Mouse (Mus musculus): ENCODE data around the gene Gm14180. TPM values are rescaled to one million over a fixed set of nuclear protein-coding genes. Genes with fewer than 3 reads are reported as not detected.
"Not testable (repeated sequence)": the region's sequence is repeated elsewhere in the genome, so short reads cannot be mapped to it uniquely, and the experiment has no call there.

Gene Gm14180
- total RNA-seq (2014; rRNA removed) (not detected in 2 replicates), polyA plus RNA-seq (2012; rRNA removed) (not detected in 2 replicates)

- H3K27ac ChIP-seq (replicated peaks; ENCODE audit: insufficient read depth, low read depth, low read length): no peak within 1 kb of the TSS
- H3K4me3 ChIP-seq (ENCODE audit: insufficient read depth, low read depth, low read length): no peak within 1 kb of the TSS
- H3K79me2 ChIP-seq (ENCODE audit: control insufficient read depth, insufficient read depth, low read length): no peaks in the 10 kb centered on the region
- H3K27me3 ChIP-seq (ENCODE audit: control insufficient read depth, insufficient read depth, low read length): peaks cover 9% of the 10 kb centered on the region; the same call in 1 of the 2 replicates
- TF ChIP-seq POLR2A (IDR thresholded peaks at IDR 0.05; ENCODE audit: extremely low read depth, insufficient read depth, low read length) (no peak), CTCF (IDR thresholded peaks at IDR 0.05; ENCODE audit: low read depth, low read length) (no peak)
- H3K4me1 ChIP-seq (ENCODE audit: control insufficient read depth, insufficient read depth, low read length): no peaks in the 10 kb centered on the region
- H3K36me3 ChIP-seq (ENCODE audit: control insufficient read depth, insufficient read depth, low read length): no peaks in the 10 kb centered on the region
- DNase-seq (ENCODE audit: extremely low read depth, low read depth, low spot score): no peak
- WGBS: 65% methylated on average over 2 of the region's 2 CpGs
- H3K9ac ChIP-seq (ENCODE audit: low read depth, low read length): no peak within 1 kb of the TSS
These were observed at the start of gene Gm14180 for GRCm38 (mm10) chr11:99734190-99734589. Gene Gm14180, minus strand, starts transcription at chr11:99734290.

- Histone ChIP-seq H3K4me1 (ENCODE audit: control insufficient read depth, insufficient read depth, low read length) (no peaks in the 10 kb centered on the region; the same call in 1 of the 2 replicates), H3K36me3 (ENCODE audit: control insufficient read depth, insufficient read depth, low read length) (no peaks in the 10 kb centered on the region), H3K9ac (ENCODE audit: low read depth, low read length) (no peak within 1 kb of the TSS), H3K4me3 (ENCODE audit: insufficient read depth, low read depth, low read length) (no peak within 1 kb of the TSS), H3K27me3 (ENCODE audit: control insufficient read depth, insufficient read depth, low read length) (0 out of 2 replicates have a peak, but pooled peaks cover 3% of the 10 kb centered on the region), H3K79me2 (ENCODE audit: control insufficient read depth, insufficient read depth, low read length) (no peaks in the 10 kb centered on the region), H3K27ac (replicated peaks; ENCODE audit: insufficient read depth, low read depth, low read length) (no peak within 1 kb of the TSS)
- TF ChIP-seq POLR2A (IDR thresholded peaks at IDR 0.05; ENCODE audit: extremely low read depth, insufficient read depth, low read length): no peak
- TF ChIP-seq CTCF (IDR thresholded peaks at IDR 0.05; ENCODE audit: low read depth, low read length): no peak
- WGBS: 95% methylated on average over 2 of the region's 2 CpGs
- no peak for DNase-seq (ENCODE audit: extremely low read depth, low read depth, low spot score)
These were observed 46.5 kb upstream of the Gm14180 start, which contains the start of gene Krtap4-8 for GRCm38 (mm10) chr11:99780604-99781003. Gene Krtap4-8, minus strand, starts transcription at chr11:99780704.

GRCm38 (mm10) chr11:99778401-99778800 is 44.3 kb upstream of the Gm14180 start:
- 79% methylated on average over 7 of the region's 7 CpGs for WGBS
- TF ChIP-seq POLR2A (IDR thresholded peaks at IDR 0.05; ENCODE audit: extremely low read depth, insufficient read depth, low read length) (no peak), CTCF (IDR thresholded peaks at IDR 0.05; ENCODE audit: low read depth, low read length) (no peak)

GRCm38 (mm10) chr11:99772813-99773212 is 38.7 kb upstream of the Gm14180 start, which contains the start of gene Gm11595:
Gene Gm11595, minus strand, starts transcription at chr11:99772913.
- not testable (repeated sequence) for H3K36me3 ChIP-seq (ENCODE audit: control insufficient read depth, insufficient read depth, low read length)

More at GRCm38 (mm10) chr11:99778401-99778800, 44.3 kb upstream of the Gm14180 start:
- no peak overlapping the region for H3K27ac ChIP-seq (replicated peaks; ENCODE audit: insufficient read depth, low read depth, low read length)
- no peaks in the 10 kb centered on the region for H3K36me3 ChIP-seq (ENCODE audit: control insufficient read depth, insufficient read depth, low read length)
- H3K4me1 ChIP-seq (ENCODE audit: control insufficient read depth, insufficient read depth, low read length): no peaks in the 10 kb centered on the region; the same call in 1 of the 2 replicates
- 0 out of 2 replicates have a peak, but pooled peaks cover 6% of the 10 kb centered on the region for H3K27me3 ChIP-seq (ENCODE audit: control insufficient read depth, insufficient read depth, low read length)
- H3K9ac ChIP-seq (ENCODE audit: low read depth, low read length): no peak overlapping the region
- peak; percentile 13 for DNase-seq (ENCODE audit: extremely low read depth, low read depth, low spot score)
- H3K79me2 ChIP-seq (ENCODE audit: control insufficient read depth, insufficient read depth, low read length): no peaks in the 10 kb centered on the region
- H3K4me3 ChIP-seq (ENCODE audit: insufficient read depth, low read depth, low read length): no peak overlapping the region

GRCm38 (mm10) chr11:99768410-99768809 is 34.3 kb upstream of the Gm14180 start:
- Histone ChIP-seq H3K4me1 (ENCODE audit: control insufficient read depth, insufficient read depth, low read length) (no peaks in the 10 kb centered on the region), H3K4me3 (ENCODE audit: insufficient read depth, low read depth, low read length) (no peak overlapping the region), H3K27me3 (ENCODE audit: control insufficient read depth, insufficient read depth, low read length) (no peaks in the 10 kb centered on the region), H3K9ac (ENCODE audit: low read depth, low read length) (no peak overlapping the region), H3K27ac (replicated peaks; ENCODE audit: insufficient read depth, low read depth, low read length) (no peak overlapping the region), H3K36me3 (ENCODE audit: control insufficient read depth, insufficient read depth, low read length) (no peaks in the 10 kb centered on the region), H3K79me2 (ENCODE audit: control insufficient read depth, insufficient read depth, low read length) (no peaks in the 10 kb centered on the region)
- no peak for TF ChIP-seq CTCF (IDR thresholded peaks at IDR 0.05; ENCODE audit: low read depth, low read length)
- no peak for TF ChIP-seq POLR2A (IDR thresholded peaks at IDR 0.05; ENCODE audit: extremely low read depth, insufficient read depth, low read length)
- 77% methylated on average over 2 of the region's 2 CpGs for WGBS
- no peak for DNase-seq (ENCODE audit: extremely low read depth, low read depth, low spot score)

More at GRCm38 (mm10) chr11:99772813-99773212, 38.7 kb upstream of the Gm14180 start, which contains the start of gene Gm11595:
- H3K79me2 ChIP-seq (ENCODE audit: control insufficient read depth, insufficient read depth, low read length); H3K27ac ChIP-seq (replicated peaks; ENCODE audit: insufficient read depth, low read depth, low read length); H3K9ac ChIP-seq (ENCODE audit: low read depth, low read length); DNase-seq (ENCODE audit: extremely low read depth, low read depth, low spot score); H3K4me3 ChIP-seq (ENCODE audit: insufficient read depth, low read depth, low read length); H3K27me3 ChIP-seq (ENCODE audit: control insufficient read depth, insufficient read depth, low read length); H3K4me1 ChIP-seq (ENCODE audit: control insufficient read depth, insufficient read depth, low read length): not testable (repeated sequence)

- Histone ChIP-seq H3K27me3 (ENCODE audit: control insufficient read depth, insufficient read depth, low read length) (no peaks in the 10 kb centered on the region), H3K9ac (ENCODE audit: low read depth, low read length) (no peak overlapping the region), H3K4me3 (ENCODE audit: insufficient read depth, low read depth, low read length) (no peak overlapping the region), H3K4me1 (ENCODE audit: control insufficient read depth, insufficient read depth, low read length) (no peaks in the 10 kb centered on the region; the same call in 1 of the 2 replicates), H3K79me2 (ENCODE audit: control insufficient read depth, insufficient read depth, low read length) (no peaks in the 10 kb centered on the region), H3K27ac (replicated peaks; ENCODE audit: insufficient read depth, low read depth, low read length) (no peak overlapping the region), H3K36me3 (ENCODE audit: control insufficient read depth, insufficient read depth, low read length) (no peaks in the 10 kb centered on the region)
- 92% methylated on average over 1 of the region's 1 CpGs for WGBS
- DNase-seq (ENCODE audit: extremely low read depth, low read depth, low spot score): no peak
- no peak for TF ChIP-seq POLR2A (IDR thresholded peaks at IDR 0.05; ENCODE audit: extremely low read depth, insufficient read depth, low read length)
- no peak for TF ChIP-seq CTCF (IDR thresholded peaks at IDR 0.05; ENCODE audit: low read depth, low read length)
These were observed 24.8 kb upstream of the Gm14180 start for GRCm38 (mm10) chr11:99758877-99759276.
